Mouse (Mus musculus): ENCODE measurements at regions not wholly inside any gene's neighbourhood (a gene's known extent, or its start where the extent isn't known, plus 50 kb on each side); places are given as distances from the start of the nearest gene placed in this dataset.

DNA sequence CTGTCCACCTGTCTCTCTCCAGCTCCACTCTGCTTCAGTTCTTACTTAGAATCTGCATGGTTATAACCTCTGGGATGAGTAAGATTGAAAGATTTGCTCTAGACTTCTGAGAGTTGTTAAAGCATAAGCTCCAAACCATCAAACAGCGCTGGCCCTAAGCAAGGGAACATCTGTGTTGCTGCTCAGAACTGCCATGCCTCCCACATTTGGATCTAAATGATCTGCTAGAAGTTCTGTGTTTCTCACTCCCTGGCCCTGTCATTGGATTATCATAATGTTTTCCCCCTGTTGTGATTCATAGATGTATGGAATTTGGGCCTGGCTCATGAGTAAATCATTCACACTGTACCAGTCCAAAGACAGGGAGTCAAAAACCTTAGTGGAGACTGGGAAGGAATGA is 448.1 kb downstream of the 1190002N15Rik start:
- no peaks in the 10 kb centered on the region for H3K9me3 ChIP-seq (ENCODE audit: control insufficient read depth, low read length)
- no peaks in the 10 kb centered on the region for H3K36me3 ChIP-seq (ENCODE audit: control insufficient read depth, insufficient read depth, low read length)
- WGBS: 81% methylated on average over 1 of the region's 1 CpGs
- H3K27me3 ChIP-seq (ENCODE audit: control insufficient read depth, insufficient read depth, low read length): no peaks in the 10 kb centered on the region
- ATAC-seq (ENCODE audit: low read depth): no peak
- no peak overlapping the region for H3K4me2 ChIP-seq (ENCODE audit: low read depth, low read length)
- H3K9ac ChIP-seq (replicated peaks; ENCODE audit: low read depth, low read length): no peak overlapping the region
- H3K4me1 ChIP-seq (ENCODE audit: control insufficient read depth, insufficient read depth, low read length): no peaks in the 10 kb centered on the region
- H3K4me3 ChIP-seq (ENCODE audit: low read depth, low read length): no peak overlapping the region
- H3K27ac ChIP-seq (ENCODE audit: low read depth, low read length): no peak overlapping the region

DNA sequence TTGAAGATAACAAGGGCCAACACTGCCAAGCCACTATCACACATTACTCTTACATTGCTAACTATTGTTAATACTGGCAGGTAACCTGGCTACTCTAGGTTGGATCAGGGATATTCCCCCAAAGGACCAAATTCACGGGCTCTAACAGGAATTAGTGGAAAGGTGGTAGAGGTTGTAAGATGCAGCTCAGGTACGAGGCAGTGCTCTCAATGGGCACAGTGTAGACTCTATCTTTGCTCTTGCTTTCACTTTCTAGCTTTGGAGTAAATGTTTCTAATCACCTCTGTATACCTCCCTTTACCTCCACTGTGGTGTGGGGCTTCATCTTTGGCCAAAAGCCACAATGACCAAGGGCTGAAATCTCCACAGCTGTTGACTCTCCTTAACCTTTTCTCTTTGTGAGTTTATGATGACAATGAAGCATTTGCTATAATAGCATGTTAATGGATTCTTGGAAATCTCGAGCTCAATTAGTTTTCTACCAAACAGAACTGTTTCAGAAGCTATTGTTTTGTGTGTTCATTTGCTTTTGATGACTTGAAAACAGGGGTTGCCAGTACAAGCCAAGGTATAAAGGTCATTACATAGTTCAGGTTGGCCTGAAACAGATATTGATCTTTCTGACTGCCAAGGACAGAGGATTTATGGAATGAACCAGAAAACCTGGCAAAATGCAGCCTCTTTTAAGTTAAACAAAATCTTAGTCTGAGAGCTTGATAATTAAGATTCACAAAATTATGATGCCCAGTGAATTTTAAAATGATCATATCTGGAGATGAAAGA is 454.1 kb downstream of the 1190002N15Rik start:
- no peak for ATAC-seq (ENCODE audit: low read depth)
- Histone ChIP-seq H3K4me1 (ENCODE audit: control insufficient read depth, insufficient read depth, low read length) (no peaks in the 10 kb centered on the region), H3K36me3 (ENCODE audit: control insufficient read depth, insufficient read depth, low read length) (no peaks in the 10 kb centered on the region), H3K27ac (ENCODE audit: low read depth, low read length) (no peak overlapping the region), H3K27me3 (ENCODE audit: control insufficient read depth, insufficient read depth, low read length) (no peaks in the 10 kb centered on the region), H3K9ac (replicated peaks; ENCODE audit: low read depth, low read length) (no peak overlapping the region), H3K4me3 (ENCODE audit: low read depth, low read length) (no peak overlapping the region), H3K4me2 (ENCODE audit: low read depth, low read length) (no peak overlapping the region), H3K9me3 (ENCODE audit: control insufficient read depth, low read length) (no peaks in the 10 kb centered on the region)
- WGBS: 77% methylated on average over 3 of the region's 3 CpGs

DNA sequence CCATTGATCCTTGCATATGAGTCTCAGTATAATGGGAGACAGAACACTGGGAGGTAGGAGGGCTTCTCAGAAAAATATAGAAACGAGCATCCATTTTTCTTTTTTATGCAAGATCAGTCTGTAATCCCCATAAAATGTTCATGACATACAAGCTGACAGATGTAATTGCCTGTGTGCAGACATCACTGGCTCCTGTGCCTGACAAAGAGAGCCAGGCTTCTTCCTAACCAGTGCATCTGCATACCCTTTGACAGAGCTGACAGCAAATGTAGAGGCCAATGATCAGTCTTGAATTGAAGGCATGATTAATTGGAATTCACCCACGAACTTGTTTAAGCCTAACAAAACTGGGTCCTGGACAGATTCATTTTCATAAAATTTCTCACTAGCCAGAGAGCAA is 463.0 kb downstream of the 1190002N15Rik start:
- no peak overlapping the region for H3K4me3 ChIP-seq (ENCODE audit: low read depth, low read length)
- ATAC-seq (ENCODE audit: low read depth): no peak
- no peak overlapping the region for H3K4me2 ChIP-seq (ENCODE audit: low read depth, low read length)
- no peak overlapping the region for H3K27ac ChIP-seq (ENCODE audit: low read depth, low read length)
- H3K27me3 ChIP-seq (ENCODE audit: control insufficient read depth, insufficient read depth, low read length): no peaks in the 10 kb centered on the region
- H3K36me3 ChIP-seq (ENCODE audit: control insufficient read depth, insufficient read depth, low read length): no peaks in the 10 kb centered on the region
- H3K9me3 ChIP-seq (ENCODE audit: control insufficient read depth, low read length): no peaks in the 10 kb centered on the region
- 52% methylated on average over 2 of the region's 2 CpGs for WGBS
- no peaks in the 10 kb centered on the region for H3K4me1 ChIP-seq (ENCODE audit: control insufficient read depth, insufficient read depth, low read length)
- no peak overlapping the region for H3K9ac ChIP-seq (replicated peaks; ENCODE audit: low read depth, low read length)

DNA sequence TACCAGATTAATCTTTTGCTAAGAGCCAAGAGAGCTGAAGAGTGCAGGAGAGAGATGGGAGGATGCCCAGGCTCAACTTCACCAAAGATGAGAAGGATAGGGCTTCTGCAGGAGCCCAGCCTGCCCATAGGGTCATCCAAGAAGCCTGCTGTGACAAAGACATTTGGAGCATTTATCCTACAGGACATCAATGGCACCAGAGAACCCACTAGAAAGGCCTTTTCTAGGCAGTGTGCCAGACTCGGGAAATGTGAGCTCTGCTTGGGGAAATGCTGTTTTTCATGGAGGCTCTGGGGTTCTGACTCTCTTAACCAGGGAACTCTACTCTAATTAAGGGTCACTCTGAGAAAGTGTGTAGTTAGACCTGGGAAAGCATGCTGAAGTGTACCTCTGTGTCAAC is 470.8 kb downstream of the 1190002N15Rik start:
- H3K36me3 ChIP-seq (ENCODE audit: control insufficient read depth, insufficient read depth, low read length): no peaks in the 10 kb centered on the region
- H3K9ac ChIP-seq (replicated peaks; ENCODE audit: low read depth, low read length): no peak overlapping the region
- 59% methylated on average over 1 of the region's 1 CpGs for WGBS
- no peaks in the 10 kb centered on the region for H3K27me3 ChIP-seq (ENCODE audit: control insufficient read depth, insufficient read depth, low read length)
- H3K9me3 ChIP-seq (ENCODE audit: control insufficient read depth, low read length): no peaks in the 10 kb centered on the region
- no peak overlapping the region for H3K4me2 ChIP-seq (ENCODE audit: low read depth, low read length)
- H3K27ac ChIP-seq (ENCODE audit: low read depth, low read length): no peak overlapping the region
- no peak for ATAC-seq (ENCODE audit: low read depth)
- H3K4me3 ChIP-seq (ENCODE audit: low read depth, low read length): no peak overlapping the region
- no peaks in the 10 kb centered on the region for H3K4me1 ChIP-seq (ENCODE audit: control insufficient read depth, insufficient read depth, low read length)

DNA sequence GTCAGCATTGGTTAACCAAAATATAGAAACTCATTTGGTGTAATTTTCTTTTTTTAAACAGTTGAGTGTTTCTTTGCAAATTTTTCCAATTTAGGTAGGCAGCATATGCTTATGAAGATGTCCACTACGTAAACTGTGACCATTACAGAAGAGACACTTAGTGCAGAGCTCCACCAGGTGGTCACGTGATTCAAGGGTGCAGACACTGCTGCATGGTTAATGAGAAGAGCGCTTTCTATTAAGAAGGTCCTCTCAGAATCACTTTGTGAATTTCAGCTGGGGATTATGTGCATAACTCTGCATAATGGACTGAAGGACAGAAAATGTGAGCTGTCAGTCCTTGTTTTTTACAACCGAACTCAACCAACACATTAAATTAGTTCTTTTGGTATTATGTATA is 484.7 kb downstream of the 1190002N15Rik start:
- Histone ChIP-seq H3K27ac (ENCODE audit: low read depth, low read length) (no peak overlapping the region), H3K4me1 (ENCODE audit: control insufficient read depth, insufficient read depth, low read length) (no peaks in the 10 kb centered on the region), H3K9me3 (ENCODE audit: control insufficient read depth, low read length) (no peaks in the 10 kb centered on the region), H3K36me3 (ENCODE audit: control insufficient read depth, insufficient read depth, low read length) (no peaks in the 10 kb centered on the region), H3K27me3 (ENCODE audit: control insufficient read depth, insufficient read depth, low read length) (no peaks in the 10 kb centered on the region), H3K4me2 (ENCODE audit: low read depth, low read length) (no peak overlapping the region), H3K9ac (replicated peaks; ENCODE audit: low read depth, low read length) (no peak overlapping the region), H3K4me3 (ENCODE audit: low read depth, low read length) (no peak overlapping the region)
- WGBS: 86% methylated on average over 4 of the region's 4 CpGs
- no peak for ATAC-seq (ENCODE audit: low read depth)

DNA sequence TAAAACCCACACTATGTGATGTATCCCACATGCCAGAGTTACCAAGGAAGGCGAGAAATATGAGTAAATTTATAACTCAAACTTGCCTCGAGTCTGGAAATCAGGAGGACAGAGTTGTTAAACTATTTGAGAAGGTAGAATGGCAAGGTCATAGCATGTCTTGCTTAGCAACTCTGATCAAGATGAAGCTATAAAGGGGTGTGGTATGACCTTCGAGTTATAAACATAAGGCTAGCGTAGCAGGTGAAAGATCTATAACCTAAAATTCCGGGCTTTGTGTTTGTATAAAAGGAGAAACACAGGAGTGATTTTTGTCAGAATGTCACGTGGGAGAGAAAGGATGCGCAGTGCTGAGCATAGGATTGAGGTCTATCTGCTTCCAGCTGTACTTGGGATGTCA is 490.0 kb downstream of the 1190002N15Rik start:
- Histone ChIP-seq H3K36me3 (ENCODE audit: control insufficient read depth, insufficient read depth, low read length) (no peaks in the 10 kb centered on the region), H3K4me2 (ENCODE audit: low read depth, low read length) (no peak overlapping the region), H3K27ac (ENCODE audit: low read depth, low read length) (no peak overlapping the region), H3K9me3 (ENCODE audit: control insufficient read depth, low read length) (no peaks in the 10 kb centered on the region), H3K4me1 (ENCODE audit: control insufficient read depth, insufficient read depth, low read length) (no peaks in the 10 kb centered on the region), H3K9ac (replicated peaks; ENCODE audit: low read depth, low read length) (no peak overlapping the region), H3K4me3 (ENCODE audit: low read depth, low read length) (no peak overlapping the region), H3K27me3 (ENCODE audit: control insufficient read depth, insufficient read depth, low read length) (no peaks in the 10 kb centered on the region)
- no peak for ATAC-seq (ENCODE audit: low read depth)
- WGBS: 92% methylated on average over 7 of the region's 7 CpGs

DNA sequence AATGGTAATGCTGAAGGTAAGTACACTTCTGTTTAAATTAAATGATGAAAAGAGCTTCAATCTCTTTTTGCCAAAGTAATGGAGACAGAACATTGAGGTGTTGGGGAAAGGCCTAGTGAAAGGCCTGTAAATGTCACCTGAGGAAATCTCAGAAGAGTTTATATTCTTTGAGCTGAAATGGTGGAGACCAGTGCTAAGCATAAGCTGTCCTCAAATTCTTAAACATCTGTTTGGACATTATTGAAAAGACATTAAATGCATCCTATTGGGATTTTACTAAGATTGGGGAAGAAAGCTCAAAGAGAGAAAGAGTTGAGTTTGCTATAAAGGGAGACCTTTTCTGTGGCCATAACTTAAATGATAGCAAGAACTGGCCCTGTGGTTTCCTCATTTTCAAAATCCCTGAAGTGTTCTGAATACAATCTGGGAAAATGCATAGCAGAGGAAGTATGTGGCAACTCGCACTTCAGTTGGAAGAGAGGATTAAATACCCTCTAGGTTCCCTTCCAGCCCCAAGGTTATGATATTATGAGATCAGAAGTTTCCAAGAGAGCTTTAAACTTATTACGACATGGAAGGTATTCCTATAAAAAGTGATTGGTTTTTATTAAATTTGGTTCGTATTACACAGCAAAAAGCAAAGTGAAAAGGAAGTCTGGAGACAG is 492.3 kb downstream of the 1190002N15Rik start:
- no peaks in the 10 kb centered on the region for H3K27me3 ChIP-seq (ENCODE audit: control insufficient read depth, insufficient read depth, low read length)
- no peak overlapping the region for H3K27ac ChIP-seq (ENCODE audit: low read depth, low read length)
- H3K4me3 ChIP-seq (ENCODE audit: low read depth, low read length): no peak overlapping the region
- no peaks in the 10 kb centered on the region for H3K36me3 ChIP-seq (ENCODE audit: control insufficient read depth, insufficient read depth, low read length)
- no peaks in the 10 kb centered on the region for H3K4me1 ChIP-seq (ENCODE audit: control insufficient read depth, insufficient read depth, low read length)
- WGBS: 90% methylated on average over 3 of the region's 3 CpGs
- no peak overlapping the region for H3K9ac ChIP-seq (replicated peaks; ENCODE audit: low read depth, low read length)
- no peak for ATAC-seq (ENCODE audit: low read depth)
- no peak overlapping the region for H3K4me2 ChIP-seq (ENCODE audit: low read depth, low read length)
- H3K9me3 ChIP-seq (ENCODE audit: control insufficient read depth, low read length): no peaks in the 10 kb centered on the region

DNA sequence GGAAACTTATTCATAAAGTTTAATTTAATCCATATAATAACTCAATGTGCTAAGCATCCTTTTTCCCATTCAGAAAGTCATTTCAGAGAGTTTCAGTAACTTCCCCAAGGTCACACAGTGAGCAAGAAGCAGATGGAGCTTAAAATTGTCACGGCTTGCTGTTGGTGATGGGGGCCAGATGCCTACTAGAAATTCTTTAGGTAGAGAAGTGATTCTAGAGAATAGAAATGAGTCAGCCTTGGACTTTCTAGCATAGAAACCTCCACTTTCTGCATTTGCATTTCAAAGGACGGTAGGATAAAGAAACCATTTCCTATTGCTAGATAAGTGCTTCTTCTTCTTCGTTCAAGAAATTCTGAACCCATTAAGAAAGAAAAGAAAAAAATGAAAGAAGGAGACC is 514.1 kb downstream of the 1190002N15Rik start:
- no peak overlapping the region for H3K27ac ChIP-seq (ENCODE audit: low read depth, low read length)
- no peak overlapping the region for H3K4me3 ChIP-seq (ENCODE audit: low read depth, low read length)
- WGBS: 56% methylated on average over 3 of the region's 3 CpGs
- no peaks in the 10 kb centered on the region for H3K36me3 ChIP-seq (ENCODE audit: control insufficient read depth, insufficient read depth, low read length)
- no peaks in the 10 kb centered on the region for H3K27me3 ChIP-seq (ENCODE audit: control insufficient read depth, insufficient read depth, low read length)
- H3K9me3 ChIP-seq (ENCODE audit: control insufficient read depth, low read length): no peaks in the 10 kb centered on the region
- ATAC-seq (ENCODE audit: low read depth): no peak
- H3K4me1 ChIP-seq (ENCODE audit: control insufficient read depth, insufficient read depth, low read length): no peaks in the 10 kb centered on the region
- H3K4me2 ChIP-seq (ENCODE audit: low read depth, low read length): no peak overlapping the region
- no peak overlapping the region for H3K9ac ChIP-seq (replicated peaks; ENCODE audit: low read depth, low read length)

DNA sequence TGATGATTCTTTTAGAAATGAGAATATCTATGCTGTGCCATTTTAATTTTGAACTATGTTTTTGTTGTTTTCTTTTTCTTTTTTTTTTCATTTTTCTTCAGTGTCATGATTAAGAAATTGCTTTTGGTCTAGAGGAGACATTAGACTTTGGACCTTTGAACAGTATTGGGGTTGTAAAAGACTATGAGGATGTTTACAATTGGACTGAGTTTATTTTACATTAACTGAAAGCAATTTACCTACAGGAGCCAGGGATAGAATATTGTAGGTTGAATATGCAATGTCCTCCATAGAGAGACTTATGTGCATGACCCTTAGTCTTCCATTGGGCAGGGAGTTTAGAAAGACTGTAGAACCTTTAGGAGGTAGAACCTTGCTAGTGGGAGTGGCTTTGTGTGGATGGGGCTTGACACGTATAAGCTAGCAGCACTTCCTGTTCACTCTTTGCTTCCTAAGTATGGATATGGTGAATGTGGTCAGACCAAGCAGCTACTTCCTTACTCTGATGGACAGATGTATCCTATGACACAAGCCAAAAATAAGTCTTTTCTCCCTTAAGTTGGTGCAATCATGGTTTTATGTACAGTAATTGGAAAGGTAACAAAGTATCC is 516.5 kb downstream of the 1190002N15Rik start:
- ATAC-seq (ENCODE audit: low read depth): no peak
- no peak overlapping the region for H3K4me2 ChIP-seq (ENCODE audit: low read depth, low read length)
- H3K9ac ChIP-seq (replicated peaks; ENCODE audit: low read depth, low read length): no peak overlapping the region
- H3K36me3 ChIP-seq (ENCODE audit: control insufficient read depth, insufficient read depth, low read length): no peaks in the 10 kb centered on the region
- H3K4me1 ChIP-seq (ENCODE audit: control insufficient read depth, insufficient read depth, low read length): no peaks in the 10 kb centered on the region
- 88% methylated on average over 1 of the region's 1 CpGs for WGBS
- no peaks in the 10 kb centered on the region for H3K9me3 ChIP-seq (ENCODE audit: control insufficient read depth, low read length)
- H3K27me3 ChIP-seq (ENCODE audit: control insufficient read depth, insufficient read depth, low read length): no peaks in the 10 kb centered on the region
- H3K27ac ChIP-seq (ENCODE audit: low read depth, low read length): no peak overlapping the region
- H3K4me3 ChIP-seq (ENCODE audit: low read depth, low read length): no peak overlapping the region

All from neural tube, embryonic 14.5 days (tissue).